Mouse (Mus musculus) mouse trophoblast stem cell (cell line): ENCODE measurements around the gene Pcolce.

ENCODE experiments used
- in situ Hi-C, 2 experiments: fragments of 300-500 bp; cut with MseI, MboI; formaldehyde crosslinking; loops; 2 replicates in 1 of 2; 3 replicates in 1 of 2; pipeline ENCODE4 v1.15.1; 2025

Pcolce gene

GRCm38 (mm10) chr5:137613550-137613949 lies at the start of gene Pcolce:
Gene Pcolce (minus strand): TSS chr5:137613784.
- in situ Hi-C loops, result no loop called here

GRCm38 (mm10) chr5:137663057-137663456 lies 49.5 kb upstream of the Pcolce start:
- in situ Hi-C loops, result loop anchor here in 1 of 2 experiments (5.0 kb wide), 1 partner anchor 99 kb away; no protein-coding TSS in a partner anchor

GRCm38 (mm10) chr5:137660064-137660688 lies 46.6 kb upstream of the Pcolce start:
- in situ Hi-C loops, result loop anchor here in 1 of 2 experiments (5.0 kb wide), 1 partner anchor 102 kb away; no protein-coding TSS in a partner anchor

- in situ Hi-C loops, result loop anchor here in 1 of 2 experiments (5.0 kb wide), 1 partner anchor 105 kb away; no protein-coding TSS in a partner anchor
Observed at GRCm38 (mm10) chr5:137656977-137657376, 43.4 kb upstream of the Pcolce start.

- in situ Hi-C loops, result loop anchor here in 1 of 2 experiments (5.0 kb wide), 1 partner anchor 108 kb away; no protein-coding TSS in a partner anchor
Observed at GRCm38 (mm10) chr5:137654746-137655145, 41.2 kb upstream of the Pcolce start.

- in situ Hi-C loops, result no loop called here
Observed at GRCm38 (mm10) chr5:137653366-137653765, 39.8 kb upstream of the Pcolce start.

GRCm38 (mm10) chr5:137652474-137652873 lies 38.9 kb upstream of the Pcolce start:
- in situ Hi-C loops, result no loop called here

GRCm38 (mm10) chr5:137649669-137650571 lies 36.3 kb upstream of the Pcolce start:
- in situ Hi-C loops, result no loop called here

GRCm38 (mm10) chr5:137649251-137649650 lies 35.7 kb upstream of the Pcolce start:
- in situ Hi-C loops, result no loop called here

GRCm38 (mm10) chr5:137647827-137648601 lies 34.4 kb upstream of the Pcolce start:
- in situ Hi-C loops, result no loop called here

GRCm38 (mm10) chr5:137645652-137646091 lies 32.1 kb upstream of the Pcolce start, which contains the start of gene Irs3:
Gene Irs3 (minus strand): TSS chr5:137645714.
- in situ Hi-C loops, result no loop called here

GRCm38 (mm10) chr5:137645091-137645651 lies 31.6 kb upstream of the Pcolce start:
- in situ Hi-C loops, result no loop called here

- in situ Hi-C loops, result no loop called here
Observed at GRCm38 (mm10) chr5:137644484-137644883, 30.9 kb upstream of the Pcolce start.

- in situ Hi-C loops, result no loop called here
Observed at GRCm38 (mm10) chr5:137642886-137643285, 29.3 kb upstream of the Pcolce start.

- in situ Hi-C loops, result no loop called here
Observed at GRCm38 (mm10) chr5:137641054-137641453, 27.5 kb upstream of the Pcolce start, which contains the start of gene Sap25. Gene Sap25 (plus strand): TSS chr5:137641334.

GRCm38 (mm10) chr5:137639472-137639871 lies 25.9 kb upstream of the Pcolce start:
- in situ Hi-C loops, result no loop called here

GRCm38 (mm10) chr5:137633397-137634084 lies 20.0 kb upstream of the Pcolce start:
- in situ Hi-C loops, result no loop called here

- in situ Hi-C loops, result no loop called here
Observed at GRCm38 (mm10) chr5:137631591-137631990, 18.0 kb upstream of the Pcolce start.

GRCm38 (mm10) chr5:137631171-137631570 lies 17.6 kb upstream of the Pcolce start:
- in situ Hi-C loops, result no loop called here

GRCm38 (mm10) chr5:137630602-137631001 lies 17.0 kb upstream of the Pcolce start:
- in situ Hi-C loops, result no loop called here
